Mouse (Mus musculus): ENCODE results near the gene Pdcd1lg2.

DNA sequence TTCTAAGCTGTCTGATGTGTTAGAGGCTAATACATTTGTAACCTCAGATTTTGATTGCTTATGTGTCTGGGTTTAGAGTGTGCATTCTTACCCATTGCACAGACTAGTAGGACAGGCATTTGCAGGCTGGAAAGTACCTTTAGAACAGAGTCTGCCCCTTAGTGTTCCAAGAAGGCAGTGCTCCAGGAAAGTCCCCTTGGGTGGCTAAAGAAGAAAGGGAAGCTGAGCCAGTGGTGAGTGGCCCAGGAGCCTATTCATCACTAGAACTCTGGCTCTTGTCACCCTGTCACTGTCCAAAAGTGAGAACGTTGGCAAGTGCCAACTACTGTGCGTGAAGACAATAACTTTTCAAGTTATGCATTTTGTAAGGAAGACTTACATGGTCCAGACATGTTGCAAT is 7.2 kb downstream of the Pdcd1lg2 start:
- TF ChIP-seq POLR2A (IDR thresholded peaks at IDR 0.05; ENCODE audit: control insufficient read depth, low read depth, low read length) (no peak), CTCF (IDR thresholded peaks at IDR 0.05; ENCODE audit: control insufficient read depth, insufficient read depth, insufficient replicate concordance, low read depth, low read length) (no peak)

All from testis, adult 2 months (tissue).